In genomic region chr9:114855327-114855726, GRCm38 (mm10) we compare ENCODE assay signal across 9 mouse cellular contexts. TPM values are rescaled to one million over a fixed set of nuclear protein-coding genes. Genes with fewer than 3 reads are reported as not detected.
DNase-seq lines count a peak whose midpoint lies in the region; ATAC-seq lines count a peak whose summit lies in the region.
"Had no signal": no experiment of that assay in that cellular context is flagged by ENCODE, and none has a peak within 500 bp of the region (broad histone marks: within the 10 kb centered on the region; RNA-seq: fewer than 3 reads in every experiment).

No protein-coding gene starts in this region.

- no peak overlapping the region for H3K9ac ChIP-seq in intestine, embryonic 15.5 days
- H3K9ac ChIP-seq: lung, embryonic 15.5 days had no signal

- no peaks in the 10 kb centered on the region for H3K9me3 ChIP-seq in intestine, embryonic 15.5 days
- H3K9me3 ChIP-seq in limb, embryonic 10.5 days (replicated peaks) = no peaks in the 10 kb centered on the region
- H3K9me3 ChIP-seq: lung, embryonic 15.5 days had no signal

- no peaks in the 10 kb centered on the region for H3K27me3 ChIP-seq in intestine, embryonic 15.5 days (replicated peaks)
- no peaks in the 10 kb centered on the region for H3K27me3 ChIP-seq in limb, embryonic 10.5 days (ENCODE audit: low read depth, poor library complexity, severe bottlenecking)
- H3K27me3 ChIP-seq: lung, embryonic 15.5 days had no signal

- DNase-seq in ovary, postnatal 14 days (ENCODE audit: low spot score) = peak; percentile 22
- no peak for DNase-seq in ovary, postnatal 10 days (ENCODE audit: low spot score)
- DNase-seq in left cerebral cortex, adult 9 months (ENCODE audit: low spot score in 2 of 2) = peak; percentile 54 to 60
- DNase-seq in limb, embryonic 10.5 days (ENCODE audit: low spot score) = no peak
- DNase-seq in urinary bladder, postnatal 25 days (ENCODE audit: low spot score) = no peak
- DNase-seq in spleen, postnatal 36 days (ENCODE audit: low spot score in 2 of 2) = no peak
- DNase-seq: heart, postnatal 4 days had no signal

- no peak overlapping the region for H3K27ac ChIP-seq in intestine, embryonic 15.5 days
- H3K27ac ChIP-seq in limb, embryonic 10.5 days = no peak overlapping the region
- H3K27ac ChIP-seq: lung, embryonic 15.5 days had no signal

- H3K36me3 ChIP-seq in intestine, embryonic 15.5 days = no peaks in the 10 kb centered on the region
- H3K36me3 ChIP-seq in limb, embryonic 10.5 days = no peaks in the 10 kb centered on the region
- H3K36me3 ChIP-seq: lung, embryonic 15.5 days had no signal

- H3K4me3 ChIP-seq in intestine, embryonic 15.5 days (replicated peaks) = no peak overlapping the region
- H3K4me3 ChIP-seq in limb, embryonic 10.5 days = no peak overlapping the region
- H3K4me3 ChIP-seq: lung, embryonic 15.5 days had no signal

- H3K4me1 ChIP-seq in intestine, embryonic 15.5 days (replicated peaks) = 0 out of 2 replicates have a peak, but pooled peaks cover 2% of the 10 kb centered on the region
- H3K4me1 ChIP-seq in limb, embryonic 10.5 days = peaks cover 4% of the 10 kb centered on the region; the same call in 1 of the 2 replicates

- 39% methylated on average over 11 of the region's 11 CpGs for WGBS in intestine, embryonic 15.5 days
- 68% methylated on average over 11 of the region's 11 CpGs for WGBS in limb, embryonic 10.5 days

- peak; percentile 44 for ATAC-seq in intestine, embryonic 15.5 days

- no peak overlapping the region for H3K4me2 ChIP-seq in intestine, embryonic 15.5 days (replicated peaks)
- H3K4me2 ChIP-seq: lung, embryonic 15.5 days had no signal

RNA-seq across cellular contexts. Expression of gene Cmtm8, which starts 11.4 kb away (rescaled TPM):
- polyA plus RNA-seq in intestine, embryonic 15.5 days (2015; fragmentation: Nextera tagmentation; extraction: Ambion mirVana) = 56.6 and 63.0 TPM in 2 replicates
- 13.9 and 14.4 TPM in 2 replicates for polyA plus RNA-seq in limb, embryonic 10.5 days (2016; fragmentation: Nextera tagmentation; extraction: Ambion mirVana)

Comparison
In these comparisons a context has a peak if more than half of its experiments do, and no peak if none do; other contexts are left out.
1. DNase-seq: peak in ovary, postnatal 14 days (single experiment) and left cerebral cortex, adult 9 months (2 of 2); none in ovary, postnatal 10 days (single experiment), limb, embryonic 10.5 days (single experiment), urinary bladder, postnatal 25 days (single experiment) and spleen, postnatal 36 days (0 of 2).